Mouse (Mus musculus): Measurements from ENCODE around the gene Frmd8. TPM values are rescaled to one million over a fixed set of nuclear protein-coding genes. Genes with fewer than 3 reads are reported as not detected.

Gene Frmd8
- polyA plus RNA-seq, 1 experiment from 2014 or later, result 13.8 TPM

DNA sequence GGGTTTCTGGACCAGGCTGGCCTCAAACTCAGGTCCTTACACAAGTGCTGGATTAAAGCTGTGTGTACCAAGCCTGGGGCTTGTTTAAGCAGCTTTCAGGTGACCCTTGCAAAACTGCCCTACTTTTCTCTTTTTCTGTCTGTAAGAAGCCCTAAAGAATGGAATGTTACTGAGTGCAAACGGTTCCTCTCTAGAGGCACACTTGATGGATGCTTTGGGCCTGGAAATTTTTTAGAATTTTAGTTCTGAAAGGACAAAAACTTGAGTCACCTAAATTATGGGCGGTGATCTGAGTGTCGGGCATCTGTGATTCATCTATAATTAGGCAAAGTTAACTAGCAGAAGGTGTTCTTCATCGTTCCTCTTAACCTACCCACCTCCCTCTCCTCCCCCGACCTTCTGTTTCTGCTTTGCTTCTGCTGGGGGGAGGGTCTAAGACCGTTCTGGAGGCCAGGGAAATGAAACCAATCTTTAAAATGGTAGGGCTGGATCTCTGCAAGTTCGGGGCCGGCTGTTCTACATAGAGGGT is 70.6 kb downstream of the Frmd8 start:
- no peak for DNase-seq (ENCODE audit: low spot score)
- no peak for ATAC-seq (ENCODE audit: low FRiP score, low TSS enrichment)
- Histone ChIP-seq H3K36me3 (ENCODE audit: control insufficient read depth, insufficient read depth, low read length) (no peaks in the 10 kb centered on the region), H3K27ac (replicated peaks) (peak overlapping the region; percentile 100), H3K4me3 (ENCODE audit: low read depth, low read length) (no peak overlapping the region; the same call in 1 of the 2 replicates), H3K4me1 (replicated peaks; ENCODE audit: control insufficient read depth, insufficient read depth) (peaks cover 14% of the 10 kb centered on the region; the same call in 1 of the 2 replicates), H3K27me3 (ENCODE audit: control insufficient read depth, insufficient read depth, low read length) (no peaks in the 10 kb centered on the region), H3K4me2 (replicated peaks; ENCODE audit: low read depth) (peak overlapping the region; percentile 88), H3K9ac (ENCODE audit: low read length) (peak overlapping the region; percentile 92), H3K9me3 (ENCODE audit: control insufficient read depth, low read length) (no peaks in the 10 kb centered on the region)
- TF ChIP-seq CTCF (IDR thresholded peaks at IDR 0.05; ENCODE audit: low read depth) (no peak), EP300 (optimal IDR thresholded peaks at IDR 0.05) (no peak)
- WGBS, result 28% methylated on average over 8 of the region's 8 CpGs

- Histone ChIP-seq H3K4me1 (replicated peaks; ENCODE audit: control insufficient read depth, insufficient read depth) (peaks cover 14% of the 10 kb centered on the region; the same call in 1 of the 2 replicates), H3K36me3 (ENCODE audit: control insufficient read depth, insufficient read depth, low read length) (no peaks in the 10 kb centered on the region), H3K4me2 (replicated peaks; ENCODE audit: low read depth) (peak overlapping the region; percentile 88), H3K27ac (replicated peaks) (peak overlapping the region; percentile 100), H3K4me3 (ENCODE audit: low read depth, low read length) (peak overlapping the region; percentile 61), H3K27me3 (ENCODE audit: control insufficient read depth, insufficient read depth, low read length) (no peaks in the 10 kb centered on the region), H3K9ac (ENCODE audit: low read length) (peak overlapping the region; percentile 92), H3K9me3 (ENCODE audit: control insufficient read depth, low read length) (no peaks in the 10 kb centered on the region)
- under 1% methylated on average over 16 of the region's 16 CpGs for WGBS
- no peak for TF ChIP-seq EP300 (optimal IDR thresholded peaks at IDR 0.05)
- no peak for TF ChIP-seq CTCF (IDR thresholded peaks at IDR 0.05; ENCODE audit: low read depth)
- DNase-seq (ENCODE audit: low spot score) (no peak), ATAC-seq (ENCODE audit: low FRiP score, low TSS enrichment) (no peak)
Measured at GRCm38 (mm10) chr19:5803881-5804279, 71.2 kb downstream of the Frmd8 start.

- WGBS, result under 1% methylated on average over 63 of the region's 67 CpGs
- Histone ChIP-seq H3K9me3 (ENCODE audit: control insufficient read depth, low read length) (no peaks in the 10 kb centered on the region), H3K36me3 (ENCODE audit: control insufficient read depth, insufficient read depth, low read length) (no peaks in the 10 kb centered on the region), H3K4me1 (replicated peaks; ENCODE audit: control insufficient read depth, insufficient read depth) (peaks cover 14% of the 10 kb centered on the region; the same call in 1 of the 2 replicates), H3K9ac (ENCODE audit: low read length) (peak overlapping the region; percentile 92), H3K27me3 (ENCODE audit: control insufficient read depth, insufficient read depth, low read length) (no peaks in the 10 kb centered on the region), H3K27ac (replicated peaks) (peak overlapping the region; percentile 100), H3K4me2 (replicated peaks; ENCODE audit: low read depth) (peak overlapping the region; percentile 88), H3K4me3 (ENCODE audit: low read depth, low read length) (peak overlapping the region; percentile 61)
- peak; percentile 92 for ATAC-seq (ENCODE audit: low FRiP score, low TSS enrichment)
- peak; percentile 100 for DNase-seq (ENCODE audit: low spot score)
- peak; percentile 98 for TF ChIP-seq EP300 (optimal IDR thresholded peaks at IDR 0.05)
- TF ChIP-seq CTCF (IDR thresholded peaks at IDR 0.05; ENCODE audit: low read depth), result no peak; the same call in 1 of the 2 replicates
Measured at GRCm38 (mm10) chr19:5803041-5803880, 71.8 kb downstream of the Frmd8 start.

DNA sequence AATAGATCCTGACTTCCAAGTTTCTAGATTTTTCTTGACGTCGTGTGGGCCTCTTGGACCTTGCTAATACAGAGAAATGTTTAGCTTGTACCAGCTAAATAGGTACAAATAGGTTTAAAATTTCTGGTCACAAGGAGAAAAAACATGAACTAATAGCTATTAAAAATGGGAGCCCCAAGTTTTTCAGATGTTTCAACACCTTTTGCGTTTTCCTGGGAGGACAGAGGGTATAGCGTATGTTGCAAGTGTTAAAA is 72.4 kb downstream of the Frmd8 start:
- H3K27ac ChIP-seq (replicated peaks), result peak overlapping the region; percentile 100
- no peak for ATAC-seq (ENCODE audit: low FRiP score, low TSS enrichment)
- H3K9me3 ChIP-seq (ENCODE audit: control insufficient read depth, low read length), result no peaks in the 10 kb centered on the region
- H3K27me3 ChIP-seq (ENCODE audit: control insufficient read depth, insufficient read depth, low read length), result no peaks in the 10 kb centered on the region
- WGBS, result 0% methylated on average over 4 of the region's 4 CpGs
- H3K4me1 ChIP-seq (replicated peaks; ENCODE audit: control insufficient read depth, insufficient read depth), result peaks cover 14% of the 10 kb centered on the region; the same call in 1 of the 2 replicates
- H3K9ac ChIP-seq (ENCODE audit: low read length), result peak overlapping the region; percentile 92
- no peaks in the 10 kb centered on the region for H3K36me3 ChIP-seq (ENCODE audit: control insufficient read depth, insufficient read depth, low read length)
- H3K4me2 ChIP-seq (replicated peaks; ENCODE audit: low read depth), result peak overlapping the region; percentile 88
- TF ChIP-seq EP300 (optimal IDR thresholded peaks at IDR 0.05) (no peak), CTCF (IDR thresholded peaks at IDR 0.05; ENCODE audit: low read depth) (no peak)
- peak overlapping the region; percentile 61 for H3K4me3 ChIP-seq (ENCODE audit: low read depth, low read length)
- DNase-seq (ENCODE audit: low spot score), result no peak

GRCm38 (mm10) chr19:5802011-5802786 is 72.9 kb downstream of the Frmd8 start:
- Histone ChIP-seq H3K4me2 (replicated peaks; ENCODE audit: low read depth) (peak overlapping the region; percentile 88), H3K9ac (ENCODE audit: low read length) (peak overlapping the region; percentile 88), H3K36me3 (ENCODE audit: control insufficient read depth, insufficient read depth, low read length) (0 out of 2 replicates have a peak, but pooled peaks cover under 1% of the 10 kb centered on the region), H3K27ac (replicated peaks) (peak overlapping the region; percentile 100), H3K4me1 (replicated peaks; ENCODE audit: control insufficient read depth, insufficient read depth) (peaks cover 14% of the 10 kb centered on the region; the same call in 1 of the 2 replicates), H3K9me3 (ENCODE audit: control insufficient read depth, low read length) (no peaks in the 10 kb centered on the region), H3K27me3 (ENCODE audit: control insufficient read depth, insufficient read depth, low read length) (no peaks in the 10 kb centered on the region), H3K4me3 (ENCODE audit: low read depth, low read length) (peak overlapping the region; percentile 69)
- WGBS, result under 1% methylated on average over 25 of the region's 25 CpGs
- peak; percentile 58 for ATAC-seq (ENCODE audit: low FRiP score, low TSS enrichment)
- DNase-seq (ENCODE audit: low spot score), result peak; percentile 95
- TF ChIP-seq CTCF (IDR thresholded peaks at IDR 0.05; ENCODE audit: low read depth), result no peak
- TF ChIP-seq EP300 (optimal IDR thresholded peaks at IDR 0.05), result peak; percentile 90
